Mouse (Mus musculus) layer of hippocampus, adult 2 months (tissue): ENCODE measurements at regions not wholly inside any gene's neighbourhood (a gene's known extent, or its start where the extent isn't known, plus 50 kb on each side); places are given as distances from the start of the nearest gene placed in this dataset.

Source experiments
- DNase-seq, 2 experiments: peaks; one replicate each; pipeline ENCODE4 v3.0.0; 2022; ENCODE audit warnings: low spot score in 2 of 2
- H3K27ac ChIP-seq: fragments of 200-600 bp; 2 replicates; pipeline ENCODE4 v1.8.1; 2022
- H3K4me3 ChIP-seq: fragments of 200-600 bp; 2 replicates; pipeline ENCODE4 v1.8.1; 2022; ENCODE audit warnings: mild to moderate bottlenecking
- CTCF ChIP-seq: fragments of 200-600 bp; conservative IDR thresholded peaks from 2 replicates; pipeline ENCODE4 v1.8.1; 2022; ENCODE audit warnings: antibody characterized with exemption, mild to moderate bottlenecking, moderate library complexity

- H3K27ac ChIP-seq = no peak overlapping the region
- no peak overlapping the region for H3K4me3 ChIP-seq
- peak; percentile 100; the same call in 1 of the 2 replicates for TF ChIP-seq CTCF
- DNase-seq = peak; percentile 60 to 70
Observed at GRCm38 (mm10) chr12:10597976-10598746, 207.6 kb downstream of the Rdh14 start.

GRCm38 (mm10) chr12:10600111-10600510 lies 209.5 kb downstream of the Rdh14 start:
- TF ChIP-seq CTCF = no peak
- no peak overlapping the region for H3K27ac ChIP-seq
- H3K4me3 ChIP-seq = no peak overlapping the region
- DNase-seq = no peak

GRCm38 (mm10) chr12:10618319-10618718 lies 227.7 kb downstream of the Rdh14 start:
- Histone ChIP-seq H3K4me3 (no peak overlapping the region), H3K27ac (peak overlapping the region; percentile 39; the same call in 1 of the 2 replicates)
- no peak; the same call in 1 of the 2 replicates for TF ChIP-seq CTCF
- DNase-seq = peak in 1 of 2 experiments; percentile 41

GRCm38 (mm10) chr12:10620541-10620940 lies 230.0 kb downstream of the Rdh14 start:
- no peak for TF ChIP-seq CTCF
- Histone ChIP-seq H3K4me3 (no peak overlapping the region), H3K27ac (no peak overlapping the region)
- DNase-seq = no peak

GRCm38 (mm10) chr12:10638591-10638990 lies 248.0 kb downstream of the Rdh14 start:
- DNase-seq = no peak
- H3K27ac ChIP-seq = no peak overlapping the region
- no peak overlapping the region for H3K4me3 ChIP-seq
- TF ChIP-seq CTCF = no peak

- no peak for TF ChIP-seq CTCF
- no peak overlapping the region for H3K4me3 ChIP-seq
- H3K27ac ChIP-seq = no peak overlapping the region
- peak; percentile 12 to 14 for DNase-seq
Observed at GRCm38 (mm10) chr12:10654466-10655184, 264.1 kb downstream of the Rdh14 start.

- H3K4me3 ChIP-seq = no peak overlapping the region
- TF ChIP-seq CTCF = no peak
- DNase-seq = no peak
- no peak overlapping the region for H3K27ac ChIP-seq
Observed at GRCm38 (mm10) chr12:10655185-10655544, 264.6 kb downstream of the Rdh14 start.

- DNase-seq = no peak
- Histone ChIP-seq H3K4me3 (no peak overlapping the region), H3K27ac (no peak overlapping the region)
- TF ChIP-seq CTCF = no peak
Observed at GRCm38 (mm10) chr12:10658826-10659225, 268.3 kb downstream of the Rdh14 start.

GRCm38 (mm10) chr12:10686747-10687146 lies 296.2 kb downstream of the Rdh14 start:
- no peak for DNase-seq
- Histone ChIP-seq H3K27ac (no peak overlapping the region), H3K4me3 (no peak overlapping the region)
- no peak for TF ChIP-seq CTCF
